Mouse (Mus musculus) hindbrain, embryonic 16.5 days (tissue): ENCODE data around the gene Ttn. TPM values are rescaled to one million over a fixed set of nuclear protein-coding genes. Genes with fewer than 3 reads are reported as not detected.

Experiments used
- ATAC-seq: fragments of 200-750 bp; cut with Nextera tagmentation; 2 replicates; pipeline ENCODE4 v1.8.0; 2017; ENCODE audit warnings: moderate TSS enrichment, moderate library complexity
- H3K27ac ChIP-seq: fragments of 300-500 bp; sonication (generic); 2 replicates; pipeline ENCODE4 v1.5.1; 2014; ENCODE audit warnings: low read depth, mild to moderate bottlenecking, control low read depth, low read length, moderate library complexity
- H3K27me3 ChIP-seq: fragments of 300-500 bp; sonication (generic); replicated peaks from 2 replicates; pipeline ENCODE4 v1.6.1; 2014; ENCODE audit warnings: low read length; ENCODE audit not compliant: control insufficient read depth, insufficient read depth
- H3K36me3 ChIP-seq: fragments of 300-500 bp; sonication (generic); 2 replicates; pipeline ENCODE4 v1.6.1; 2014; ENCODE audit warnings: mild to moderate bottlenecking, low read length, moderate library complexity, mixed read lengths; ENCODE audit not compliant: control insufficient read depth, insufficient read depth
- H3K4me1 ChIP-seq: fragments of 300-500 bp; sonication (generic); 2 replicates; pipeline ENCODE4 v1.6.1; 2014; ENCODE audit warnings: low read depth, low read length; ENCODE audit not compliant: control insufficient read depth, insufficient read depth
- H3K4me2 ChIP-seq: fragments of 300-500 bp; sonication (generic); 2 replicates; pipeline ENCODE4 v1.6.1; 2014; ENCODE audit warnings: mild to moderate bottlenecking, low read length, control low read depth, moderate library complexity
- H3K4me3 ChIP-seq: fragments of 300-500 bp; sonication (generic); 2 replicates; pipeline ENCODE4 v1.5.1; 2014; ENCODE audit warnings: mild to moderate bottlenecking, low read length, control low read depth, moderate library complexity
- H3K9ac ChIP-seq: fragments of 300-500 bp; sonication (generic); 2 replicates; pipeline ENCODE4 v1.6.1; 2014; ENCODE audit warnings: low read depth, mild to moderate bottlenecking, control low read depth, low read length, moderate library complexity
- H3K9me3 ChIP-seq: fragments of 300-500 bp; sonication (generic); 2 replicates; pipeline ENCODE4 v1.6.1; 2014; ENCODE audit warnings: mild to moderate bottlenecking, low read length, moderate library complexity; ENCODE audit not compliant: control insufficient read depth
- WGBS: fragments of 180-500 bp; shearing (Covaris S2); extraction: QIAGEN DNeasy Blood & Tissue Kit; methylation state at CpG from one replicate; pipeline ENCODE4 v1.1.7; 2014; 5-methylcytosine and 5-hydroxymethylcytosine counted together
- polyA plus RNA-seq: library from polyadenylated mRNA; unstranded; fragments of >200 nt; fragmentation: Nextera tagmentation; extraction: Ambion mirVana; gene quantifications from 2 replicates; pipeline ENCODE4 v1.2.1, GENCODE M21; 2015

Ttn gene
- polyA plus RNA-seq, 1 experiment from 2014 or later: 0.41 TPM

DNA sequence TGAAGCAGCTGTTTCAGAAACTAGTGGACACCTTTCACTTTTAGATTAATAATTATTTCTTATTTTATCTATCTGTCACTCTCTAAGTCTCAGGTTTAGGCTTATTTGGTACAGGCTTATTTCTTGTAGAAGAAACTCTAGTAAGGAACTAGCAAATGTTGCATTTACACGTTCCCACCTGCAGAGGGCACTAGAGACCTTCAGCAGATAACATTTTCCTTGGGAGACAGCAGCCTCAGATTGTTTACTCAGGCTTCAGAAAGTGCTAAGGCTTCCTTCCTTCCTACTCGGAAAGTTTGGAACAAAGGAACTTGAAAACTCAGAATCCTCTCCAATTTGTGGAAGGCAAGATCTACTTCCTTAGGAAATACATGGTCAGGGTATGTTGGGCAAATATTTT, 52.6 kb downstream of the Ttn start:
- no peaks in the 10 kb centered on the region for H3K36me3 ChIP-seq
- H3K9ac ChIP-seq: no peak overlapping the region
- no peak overlapping the region for H3K4me3 ChIP-seq
- H3K27me3 ChIP-seq: no peaks in the 10 kb centered on the region
- no peaks in the 10 kb centered on the region for H3K4me1 ChIP-seq
- no peaks in the 10 kb centered on the region for H3K9me3 ChIP-seq
- no peak overlapping the region for H3K4me2 ChIP-seq
- ATAC-seq: 0 out of 2 replicates have a peak, but pooled peaks have one; percentile 42
- H3K27ac ChIP-seq: no peak overlapping the region
- 3% methylated on average over 2 of the region's 2 CpGs for WGBS

DNA sequence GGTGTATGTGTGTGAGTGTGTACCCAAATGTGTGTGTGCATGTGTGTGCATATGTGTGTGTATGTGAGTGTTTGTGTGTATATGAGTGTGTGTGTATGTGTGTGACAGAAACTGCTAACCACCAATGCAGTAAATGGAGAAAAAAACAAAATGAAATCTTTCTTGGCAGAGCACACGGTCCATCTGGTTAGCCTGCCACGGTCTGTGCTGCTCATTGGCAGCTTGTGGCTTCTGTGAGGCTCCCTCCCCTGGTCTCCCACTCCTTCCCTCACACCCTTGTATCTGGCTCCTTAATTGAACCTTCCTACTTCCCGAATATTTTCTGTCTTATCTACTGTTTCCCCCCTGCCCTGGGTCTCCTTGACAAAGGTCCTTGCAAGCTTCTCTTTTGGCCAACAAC, 53.5 kb downstream of the Ttn start:
- H3K9me3 ChIP-seq: no peaks in the 10 kb centered on the region

DNA sequence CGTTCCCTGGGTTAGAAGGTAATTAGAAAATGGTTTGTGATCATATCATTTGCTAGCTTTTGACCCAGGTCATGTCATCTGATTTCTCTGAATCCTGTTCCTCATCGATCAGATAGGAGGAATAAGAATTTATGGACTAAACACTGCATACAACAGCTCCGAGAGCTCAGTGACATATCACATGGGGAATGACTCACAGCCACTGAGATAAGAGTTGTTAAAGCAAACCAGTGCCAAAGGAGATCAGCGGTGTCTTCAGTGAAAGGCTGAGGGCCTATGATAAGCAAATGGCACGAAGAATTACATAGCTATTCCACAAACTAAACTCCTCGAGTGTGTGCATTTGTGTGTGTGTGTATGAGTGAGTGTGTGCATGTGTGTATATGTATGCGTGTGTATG, 54.0 kb downstream of the Ttn start:
- H3K4me1 ChIP-seq: no peaks in the 10 kb centered on the region
- ATAC-seq: no peak
- H3K4me3 ChIP-seq: no peak overlapping the region
- no peak overlapping the region for H3K27ac ChIP-seq
- no peaks in the 10 kb centered on the region for H3K27me3 ChIP-seq
- H3K36me3 ChIP-seq: no peaks in the 10 kb centered on the region
- H3K4me2 ChIP-seq: no peak overlapping the region
- H3K9me3 ChIP-seq: no peaks in the 10 kb centered on the region
- H3K9ac ChIP-seq: no peak overlapping the region
- WGBS: 88% methylated on average over 7 of the region's 7 CpGs

More for the DNA sequence above, 53.5 kb downstream of the Ttn start:
- Histone ChIP-seq H3K4me1 (no peaks in the 10 kb centered on the region), H3K27me3 (no peaks in the 10 kb centered on the region), H3K36me3 (no peaks in the 10 kb centered on the region), H3K4me2 (no peak overlapping the region), H3K4me3 (no peak overlapping the region), H3K9ac (no peak overlapping the region), H3K27ac (no peak overlapping the region)
- WGBS: 68% methylated on average over 3 of the region's 3 CpGs
- peak; percentile 60; the same call in 1 of the 2 replicates for ATAC-seq

DNA sequence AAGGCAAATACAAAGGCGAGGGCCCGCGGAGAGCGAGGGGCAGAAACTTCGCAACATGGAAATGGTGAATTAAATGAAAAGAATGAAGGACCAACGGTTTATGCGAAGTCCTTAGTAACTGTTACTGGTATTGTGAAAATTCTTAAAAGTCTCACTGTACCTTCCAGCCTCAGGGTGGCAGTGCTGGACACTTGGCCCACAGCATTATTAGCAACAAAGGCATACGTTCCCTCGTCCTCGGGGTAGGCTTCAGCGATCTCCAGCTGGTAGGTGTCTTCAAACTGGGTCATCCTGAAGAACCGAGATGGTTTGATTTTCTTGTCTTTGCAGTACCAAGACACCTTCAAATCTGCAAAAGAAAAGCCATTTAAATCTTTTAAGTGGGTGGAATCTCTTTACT, 55.4 kb downstream of the Ttn start:
- H3K27me3 ChIP-seq: no peaks in the 10 kb centered on the region
- H3K9ac ChIP-seq: no peak overlapping the region
- 72% methylated on average over 12 of the region's 12 CpGs for WGBS
- no peaks in the 10 kb centered on the region for H3K4me1 ChIP-seq
- no peak for ATAC-seq
- no peaks in the 10 kb centered on the region for H3K36me3 ChIP-seq
- H3K4me3 ChIP-seq: no peak overlapping the region
- no peak overlapping the region for H3K27ac ChIP-seq
- no peak overlapping the region for H3K4me2 ChIP-seq
- no peaks in the 10 kb centered on the region for H3K9me3 ChIP-seq

DNA sequence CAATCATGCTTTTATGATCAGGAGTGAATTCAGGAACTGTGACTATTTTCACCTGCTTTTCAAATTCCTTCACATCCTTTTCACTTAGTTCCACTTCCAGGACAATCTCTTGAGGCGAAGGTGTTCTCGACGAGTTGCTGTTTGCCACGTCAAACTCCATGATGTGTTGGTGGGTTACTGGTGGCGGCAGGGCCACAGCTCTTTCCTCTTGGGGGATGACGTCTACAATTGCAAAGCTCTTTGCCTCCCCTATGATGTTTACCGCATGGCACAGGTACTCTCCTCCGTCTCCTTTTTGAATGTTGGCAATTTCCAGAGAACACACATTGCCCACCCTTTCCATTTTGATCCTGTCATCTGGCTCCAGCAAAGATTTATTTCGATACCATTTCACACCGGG, 67.4 kb downstream of the Ttn start:
- H3K27ac ChIP-seq: no peak overlapping the region
- no peak for ATAC-seq
- peaks cover 6% of the 10 kb centered on the region for H3K9me3 ChIP-seq
- H3K4me3 ChIP-seq: no peak overlapping the region
- no peaks in the 10 kb centered on the region for H3K4me1 ChIP-seq
- H3K4me2 ChIP-seq: no peak overlapping the region
- H3K9ac ChIP-seq: no peak overlapping the region
- 96% methylated on average over 10 of the region's 10 CpGs for WGBS
- no peaks in the 10 kb centered on the region for H3K36me3 ChIP-seq
- H3K27me3 ChIP-seq: no peaks in the 10 kb centered on the region

GRCm38 (mm10) chr2:76908705-76909457, 73.5 kb downstream of the Ttn start:
- Histone ChIP-seq H3K9me3 (no peaks in the 10 kb centered on the region), H3K36me3 (no peaks in the 10 kb centered on the region), H3K27me3 (no peaks in the 10 kb centered on the region), H3K27ac (no peak overlapping the region), H3K4me3 (no peak overlapping the region), H3K9ac (no peak overlapping the region), H3K4me1 (no peaks in the 10 kb centered on the region), H3K4me2 (no peak overlapping the region)
- ATAC-seq: no peak
- 74% methylated on average over 15 of the region's 15 CpGs for WGBS

DNA sequence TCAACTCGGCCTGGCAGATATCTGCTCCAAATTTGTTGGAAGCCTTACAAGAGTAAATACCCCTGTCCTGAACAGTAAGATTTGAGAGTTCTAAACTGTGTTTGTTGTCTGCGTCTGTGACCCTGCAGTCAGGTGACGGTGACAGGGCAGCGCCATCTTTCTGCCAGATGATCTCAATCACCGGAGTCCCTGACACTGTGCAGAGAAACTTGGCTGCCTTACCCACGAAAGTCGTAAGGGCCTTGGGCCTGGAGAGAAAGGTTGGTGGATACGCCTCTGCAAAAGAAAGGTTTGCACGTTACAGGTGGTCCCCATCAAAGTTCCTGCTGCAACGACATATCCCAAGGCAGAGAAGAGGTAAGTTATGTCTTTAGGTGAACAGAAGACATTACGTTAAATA, 79.0 kb downstream of the Ttn start:
- H3K4me1 ChIP-seq: no peaks in the 10 kb centered on the region
- ATAC-seq: no peak
- H3K4me2 ChIP-seq: no peak overlapping the region
- no peak overlapping the region for H3K27ac ChIP-seq
- no peaks in the 10 kb centered on the region for H3K27me3 ChIP-seq
- no peak overlapping the region for H3K4me3 ChIP-seq
- WGBS: 94% methylated on average over 11 of the region's 11 CpGs
- H3K36me3 ChIP-seq: no peaks in the 10 kb centered on the region
- H3K9me3 ChIP-seq: peaks cover 2% of the 10 kb centered on the region; the same call in 1 of the 2 replicates
- H3K9ac ChIP-seq: no peak overlapping the region

DNA sequence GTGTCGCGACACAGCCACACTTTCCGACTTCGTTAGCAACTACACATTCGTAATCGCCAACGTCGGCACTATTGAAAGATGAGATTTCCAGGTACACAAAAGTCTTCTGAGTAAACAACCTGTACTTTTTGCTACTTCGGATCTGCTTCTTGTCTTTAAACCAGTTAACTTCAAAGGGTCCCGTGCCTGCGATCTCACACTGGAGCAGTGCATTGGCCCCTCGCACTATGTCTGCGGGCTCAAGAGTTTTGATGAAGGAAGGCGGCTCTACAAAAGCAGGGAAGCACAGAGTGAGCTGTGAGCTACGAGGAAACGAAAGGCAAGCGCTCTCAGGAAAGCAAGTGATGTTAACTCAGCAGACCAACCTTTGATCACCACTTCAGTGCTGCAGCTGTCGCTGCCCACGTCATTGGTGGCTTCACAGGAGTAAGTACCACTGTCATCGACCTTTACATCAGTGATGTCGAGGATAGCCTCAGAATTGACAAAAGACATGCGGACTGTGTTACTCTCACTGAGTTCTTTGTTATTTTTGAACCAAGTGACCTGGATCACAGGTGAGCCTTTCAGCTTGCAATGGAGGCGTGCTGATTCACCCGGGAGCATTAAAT, 80.8 kb downstream of the Ttn start:
- 89% methylated on average over 24 of the region's 24 CpGs for WGBS
- no peak for ATAC-seq
- H3K4me1 ChIP-seq: no peaks in the 10 kb centered on the region
- H3K27ac ChIP-seq: no peak overlapping the region
- no peak overlapping the region for H3K4me2 ChIP-seq
- H3K9ac ChIP-seq: no peak overlapping the region
- peaks cover 2% of the 10 kb centered on the region; the same call in 1 of the 2 replicates for H3K9me3 ChIP-seq
- H3K27me3 ChIP-seq: no peaks in the 10 kb centered on the region
- no peak overlapping the region for H3K4me3 ChIP-seq
- H3K36me3 ChIP-seq: no peaks in the 10 kb centered on the region

- H3K27ac ChIP-seq: no peak overlapping the region
- peaks cover 2% of the 10 kb centered on the region; the same call in 1 of the 2 replicates for H3K9me3 ChIP-seq
- 96% methylated on average over 11 of the region's 11 CpGs for WGBS
Measured at GRCm38 (mm10) chr2:76899886-76900285, 82.5 kb downstream of the Ttn start.

More at GRCm38 (mm10) chr2:76899886-76900285, 82.5 kb downstream of the Ttn start:
- Histone ChIP-seq H3K36me3 (no peaks in the 10 kb centered on the region), H3K27me3 (no peaks in the 10 kb centered on the region), H3K4me1 (no peaks in the 10 kb centered on the region), H3K4me2 (no peak overlapping the region), H3K4me3 (no peak overlapping the region), H3K9ac (no peak overlapping the region)
- no peak for ATAC-seq
